Mouse (Mus musculus): ENCODE measurements at regions not wholly inside any gene's neighbourhood (a gene's known extent, or its start where the extent isn't known, plus 50 kb on each side); places are given as distances from the start of the nearest gene placed in this dataset.

GRCm38 (mm10) chr1:190334053-190334452 lies 163.5 kb upstream of the Prox1 start:
- TF ChIP-seq CTCF (IDR thresholded peaks at IDR 0.05; ENCODE audit: extremely low read depth, insufficient read length, insufficient replicate concordance, low read depth, low read length) (no peak), POLR2A (IDR thresholded peaks at IDR 0.05; ENCODE audit: low read depth, low read length) (no peak)
